Mouse (Mus musculus): ENCODE data around the gene Myrfl. TPM values are rescaled to one million over a fixed set of nuclear protein-coding genes. Genes with fewer than 3 reads are reported as not detected.

The Myrfl gene
- polyA plus RNA-seq, 1 experiment: 22.8 TPM

- no peak overlapping the region for H3K4me3 ChIP-seq (ENCODE audit: low read depth, low read length)
- no peaks in the 10 kb centered on the region for H3K27me3 ChIP-seq (ENCODE audit: control insufficient read depth, insufficient read depth, low read length)
- TF ChIP-seq POLR2A (IDR thresholded peaks at IDR 0.05; ENCODE audit: low read depth, low read length): no peak
- TF ChIP-seq CTCF (IDR thresholded peaks at IDR 0.05; ENCODE audit: extremely low read depth, insufficient read length, insufficient replicate concordance, low read depth, low read length): no peak
- 95% methylated on average over 4 of the region's 4 CpGs for WGBS
- H3K4me1 ChIP-seq (ENCODE audit: control insufficient read depth, insufficient read depth, insufficient read length, low read length): no peaks in the 10 kb centered on the region
- H3K36me3 ChIP-seq (ENCODE audit: control insufficient read depth, insufficient read depth, low read length): no peaks in the 10 kb centered on the region
- H3K27ac ChIP-seq (ENCODE audit: insufficient read depth, low read depth, low read length): no peak overlapping the region
These were observed 136.9 kb downstream of the Myrfl start for GRCm38 (mm10) chr10:116759816-116760215.

- Histone ChIP-seq H3K27me3 (ENCODE audit: control insufficient read depth, insufficient read depth, low read length) (no peaks in the 10 kb centered on the region), H3K36me3 (ENCODE audit: control insufficient read depth, insufficient read depth, low read length) (no peaks in the 10 kb centered on the region), H3K4me1 (ENCODE audit: control insufficient read depth, insufficient read depth, insufficient read length, low read length) (no peaks in the 10 kb centered on the region), H3K27ac (ENCODE audit: insufficient read depth, low read depth, low read length) (no peak overlapping the region), H3K4me3 (ENCODE audit: low read depth, low read length) (no peak overlapping the region)
- TF ChIP-seq CTCF (IDR thresholded peaks at IDR 0.05; ENCODE audit: extremely low read depth, insufficient read length, insufficient replicate concordance, low read depth, low read length): no peak
- no peak for TF ChIP-seq POLR2A (IDR thresholded peaks at IDR 0.05; ENCODE audit: low read depth, low read length)
- WGBS: 78% methylated on average over 10 of the region's 10 CpGs
These were observed 140.7 kb downstream of the Myrfl start for GRCm38 (mm10) chr10:116755881-116756581.

GRCm38 (mm10) chr10:116754940-116755339 lies 141.8 kb downstream of the Myrfl start:
- WGBS: 54% methylated on average over 11 of the region's 11 CpGs
- H3K4me3 ChIP-seq (ENCODE audit: low read depth, low read length): no peak overlapping the region
- H3K36me3 ChIP-seq (ENCODE audit: control insufficient read depth, insufficient read depth, low read length): no peaks in the 10 kb centered on the region

GRCm38 (mm10) chr10:116750895-116751294 lies 145.8 kb downstream of the Myrfl start:
- 56% methylated on average over 14 of the region's 14 CpGs for WGBS

More at GRCm38 (mm10) chr10:116754940-116755339, 141.8 kb downstream of the Myrfl start:
- TF ChIP-seq POLR2A (IDR thresholded peaks at IDR 0.05; ENCODE audit: low read depth, low read length): no peak
- no peak for TF ChIP-seq CTCF (IDR thresholded peaks at IDR 0.05; ENCODE audit: extremely low read depth, insufficient read length, insufficient replicate concordance, low read depth, low read length)
- Histone ChIP-seq H3K27me3 (ENCODE audit: control insufficient read depth, insufficient read depth, low read length) (no peaks in the 10 kb centered on the region), H3K4me1 (ENCODE audit: control insufficient read depth, insufficient read depth, insufficient read length, low read length) (no peaks in the 10 kb centered on the region), H3K27ac (ENCODE audit: insufficient read depth, low read depth, low read length) (no peak overlapping the region)

GRCm38 (mm10) chr10:116750062-116750461 lies 146.7 kb downstream of the Myrfl start:
- 74% methylated on average over 6 of the region's 6 CpGs for WGBS
- TF ChIP-seq POLR2A (IDR thresholded peaks at IDR 0.05; ENCODE audit: low read depth, low read length) (no peak), CTCF (IDR thresholded peaks at IDR 0.05; ENCODE audit: extremely low read depth, insufficient read length, insufficient replicate concordance, low read depth, low read length) (no peak)
- Histone ChIP-seq H3K4me1 (ENCODE audit: control insufficient read depth, insufficient read depth, insufficient read length, low read length) (peaks cover 4% of the 10 kb centered on the region; the same call in 1 of the 2 replicates), H3K27me3 (ENCODE audit: control insufficient read depth, insufficient read depth, low read length) (no peaks in the 10 kb centered on the region), H3K27ac (ENCODE audit: insufficient read depth, low read depth, low read length) (no peak overlapping the region), H3K4me3 (ENCODE audit: low read depth, low read length) (no peak overlapping the region), H3K36me3 (ENCODE audit: control insufficient read depth, insufficient read depth, low read length) (no peaks in the 10 kb centered on the region)

More at GRCm38 (mm10) chr10:116750895-116751294, 145.8 kb downstream of the Myrfl start:
- Histone ChIP-seq H3K4me1 (ENCODE audit: control insufficient read depth, insufficient read depth, insufficient read length, low read length) (peaks cover 4% of the 10 kb centered on the region; the same call in 1 of the 2 replicates), H3K4me3 (ENCODE audit: low read depth, low read length) (no peak overlapping the region), H3K36me3 (ENCODE audit: control insufficient read depth, insufficient read depth, low read length) (no peaks in the 10 kb centered on the region), H3K27ac (ENCODE audit: insufficient read depth, low read depth, low read length) (no peak overlapping the region), H3K27me3 (ENCODE audit: control insufficient read depth, insufficient read depth, low read length) (no peaks in the 10 kb centered on the region)
- TF ChIP-seq POLR2A (IDR thresholded peaks at IDR 0.05; ENCODE audit: low read depth, low read length) (no peak), CTCF (IDR thresholded peaks at IDR 0.05; ENCODE audit: extremely low read depth, insufficient read length, insufficient replicate concordance, low read depth, low read length) (no peak)

GRCm38 (mm10) chr10:116748681-116749080 lies 148.0 kb downstream of the Myrfl start:
- 79% methylated on average over 4 of the region's 4 CpGs for WGBS
- Histone ChIP-seq H3K4me3 (ENCODE audit: low read depth, low read length) (no peak overlapping the region), H3K27ac (ENCODE audit: insufficient read depth, low read depth, low read length) (no peak overlapping the region), H3K36me3 (ENCODE audit: control insufficient read depth, insufficient read depth, low read length) (no peaks in the 10 kb centered on the region), H3K4me1 (ENCODE audit: control insufficient read depth, insufficient read depth, insufficient read length, low read length) (peaks cover 4% of the 10 kb centered on the region; the same call in 1 of the 2 replicates), H3K27me3 (ENCODE audit: control insufficient read depth, insufficient read depth, low read length) (no peaks in the 10 kb centered on the region)
- no peak for TF ChIP-seq CTCF (IDR thresholded peaks at IDR 0.05; ENCODE audit: extremely low read depth, insufficient read length, insufficient replicate concordance, low read depth, low read length)
- TF ChIP-seq POLR2A (IDR thresholded peaks at IDR 0.05; ENCODE audit: low read depth, low read length): no peak

- Histone ChIP-seq H3K27ac (ENCODE audit: insufficient read depth, low read depth, low read length) (0 out of 2 replicates have a peak overlapping the region, but pooled peaks have one; percentile 36), H3K36me3 (ENCODE audit: control insufficient read depth, insufficient read depth, low read length) (no peaks in the 10 kb centered on the region)
- 57% methylated on average over 10 of the region's 10 CpGs for WGBS
These were observed 150.3 kb downstream of the Myrfl start for GRCm38 (mm10) chr10:116746281-116747011.

More at GRCm38 (mm10) chr10:116746281-116747011, 150.3 kb downstream of the Myrfl start:
- TF ChIP-seq POLR2A (IDR thresholded peaks at IDR 0.05; ENCODE audit: low read depth, low read length): no peak
- H3K4me1 ChIP-seq (ENCODE audit: control insufficient read depth, insufficient read depth, insufficient read length, low read length): peaks cover 4% of the 10 kb centered on the region; the same call in 1 of the 2 replicates
- H3K4me3 ChIP-seq (ENCODE audit: low read depth, low read length): no peak overlapping the region
- H3K27me3 ChIP-seq (ENCODE audit: control insufficient read depth, insufficient read depth, low read length): no peaks in the 10 kb centered on the region

Measured in small intestine, adult 2 months (tissue).